Mouse (Mus musculus) stomach, adult 2 months (tissue): ENCODE measurements around the gene Ntf3. TPM values are rescaled to one million over a fixed set of nuclear protein-coding genes. Genes with fewer than 3 reads are reported as not detected.

Experiments used
- polyA plus RNA-seq: library from polyadenylated mRNA; depleted of rRNA; stranded (reverse); fragments of >200 nt; gene quantifications from 2 replicates; pipeline ENCODE4 v1.2.3, GENCODE M21; 2012; rRNA removed

The Ntf3 gene
- polyA plus RNA-seq = 1.1 and 1.4 TPM in 2 replicates

GRCm38 (mm10) chr6:126166548-126167207 lies at the start of gene Ntf3:
TSS of gene Ntf3 (minus strand) at chr6:126166910.

